Mouse (Mus musculus) CD4-positive, CD25-positive, alpha-beta regulatory T cell, adult 2 months (primary cell): ENCODE results near the gene Nrp1.

ENCODE experiments used
- DNase-seq: peaks from one replicate; pipeline ENCODE4 v3.0.0-alpha.2; 2012; ENCODE audit warnings: low read depth, low spot score

The Nrp1 gene

GRCm38 (mm10) chr8:128466681-128467430 is 108.5 kb downstream of the Nrp1 start:
- DNase-seq = no peak

GRCm38 (mm10) chr8:128470097-128470496 is 111.7 kb downstream of the Nrp1 start:
- DNase-seq = no peak

DNA sequence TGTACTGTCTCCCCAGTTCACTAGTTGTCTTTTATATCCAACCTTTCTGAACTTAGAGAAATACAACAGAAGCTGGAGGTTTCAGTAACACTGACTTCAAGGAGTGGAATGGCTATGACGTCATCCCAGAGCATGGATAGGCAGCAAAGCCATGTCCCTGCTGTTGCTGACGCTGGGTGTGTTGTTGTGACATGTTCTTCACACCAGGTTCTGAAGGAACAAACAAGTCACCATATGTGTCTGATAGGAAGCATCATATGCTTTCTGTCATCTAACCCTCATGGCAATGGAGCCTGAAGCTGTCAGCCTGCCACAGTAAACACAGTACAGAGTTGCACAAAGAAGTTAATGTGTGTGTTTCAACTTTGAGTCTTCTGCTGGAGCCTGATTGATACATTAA is 112.8 kb downstream of the Nrp1 start:
- DNase-seq = no peak

GRCm38 (mm10) chr8:128472871-128473270 is 114.5 kb downstream of the Nrp1 start:
- DNase-seq = no peak

DNA sequence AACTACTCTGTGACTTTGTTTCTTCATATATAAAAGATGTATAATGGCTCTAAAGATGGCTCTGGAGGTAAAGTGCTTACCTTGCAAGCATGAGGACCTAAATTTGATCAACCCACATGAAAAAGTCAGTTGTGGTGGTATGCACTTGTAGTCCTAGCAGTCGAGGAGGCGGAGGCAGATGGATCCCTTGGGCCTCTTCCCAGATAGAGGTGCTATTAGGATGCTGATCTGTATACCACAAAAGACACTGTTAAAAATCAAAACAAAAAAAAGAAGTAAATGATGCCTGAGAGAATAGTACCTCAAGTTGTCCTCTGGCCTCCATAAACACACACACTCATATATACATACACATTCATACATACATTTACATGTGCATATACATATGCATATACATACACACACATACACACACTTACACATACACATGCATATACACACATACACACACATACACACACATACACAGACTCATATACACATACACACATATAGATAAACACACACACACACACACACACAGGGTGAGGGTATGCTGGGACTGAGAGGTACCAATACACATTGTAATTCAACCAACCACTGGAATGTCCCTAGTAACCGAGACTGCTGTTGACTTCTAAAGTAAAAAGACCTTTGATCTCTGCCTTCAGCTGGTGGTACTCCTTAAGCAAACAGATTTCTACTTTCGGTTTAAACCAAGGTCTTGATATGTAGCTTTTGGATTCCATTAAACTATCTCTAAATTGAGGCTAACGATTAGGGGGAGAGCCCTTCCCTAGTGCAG is 115.2 kb downstream of the Nrp1 start:
- peak; percentile 74 for DNase-seq

DNA sequence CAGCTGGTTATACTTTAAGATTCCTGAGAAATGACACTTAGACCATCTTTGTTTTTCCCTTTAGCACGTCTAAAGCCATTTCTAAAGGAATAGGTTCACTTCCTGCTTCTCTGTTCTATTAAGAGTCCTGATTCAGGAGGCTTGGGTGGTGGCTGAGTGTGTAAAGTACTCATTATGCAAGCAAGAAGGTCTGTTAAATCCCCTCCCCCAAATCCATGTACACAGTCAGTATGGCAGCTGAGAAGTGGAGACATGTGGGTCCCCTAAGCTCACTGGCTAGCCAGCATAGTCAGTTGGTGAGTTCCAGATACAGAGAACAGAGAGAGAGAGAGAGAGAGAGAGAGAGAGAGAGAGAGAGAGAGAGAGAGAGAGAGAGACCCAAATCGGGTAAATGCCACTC is 116.2 kb downstream of the Nrp1 start:
- no peak for DNase-seq

DNA sequence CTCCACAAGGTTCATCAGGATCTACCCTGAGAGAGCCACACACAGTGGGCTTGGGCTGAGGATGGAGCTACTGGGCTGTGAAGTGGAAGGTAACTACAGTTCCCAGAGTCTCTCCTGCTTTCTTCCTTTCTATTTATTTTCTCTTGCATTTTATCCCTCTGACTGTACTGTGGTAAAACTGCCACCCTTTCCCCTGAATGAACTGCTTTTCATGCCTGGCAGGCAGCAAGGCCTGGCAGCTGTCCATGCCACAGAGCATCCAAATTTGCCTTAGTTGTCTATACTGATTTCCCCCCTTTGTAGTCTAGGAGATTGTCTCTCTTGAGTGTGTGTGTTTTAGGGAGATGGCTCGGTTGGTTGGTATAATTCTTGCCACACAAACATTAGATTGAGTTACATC is 117.8 kb downstream of the Nrp1 start:
- no peak for DNase-seq

GRCm38 (mm10) chr8:128478017-128478416 is 119.6 kb downstream of the Nrp1 start:
- no peak for DNase-seq

- DNase-seq = no peak
Measured at GRCm38 (mm10) chr8:128479309-128480013, 121.1 kb downstream of the Nrp1 start.

DNA sequence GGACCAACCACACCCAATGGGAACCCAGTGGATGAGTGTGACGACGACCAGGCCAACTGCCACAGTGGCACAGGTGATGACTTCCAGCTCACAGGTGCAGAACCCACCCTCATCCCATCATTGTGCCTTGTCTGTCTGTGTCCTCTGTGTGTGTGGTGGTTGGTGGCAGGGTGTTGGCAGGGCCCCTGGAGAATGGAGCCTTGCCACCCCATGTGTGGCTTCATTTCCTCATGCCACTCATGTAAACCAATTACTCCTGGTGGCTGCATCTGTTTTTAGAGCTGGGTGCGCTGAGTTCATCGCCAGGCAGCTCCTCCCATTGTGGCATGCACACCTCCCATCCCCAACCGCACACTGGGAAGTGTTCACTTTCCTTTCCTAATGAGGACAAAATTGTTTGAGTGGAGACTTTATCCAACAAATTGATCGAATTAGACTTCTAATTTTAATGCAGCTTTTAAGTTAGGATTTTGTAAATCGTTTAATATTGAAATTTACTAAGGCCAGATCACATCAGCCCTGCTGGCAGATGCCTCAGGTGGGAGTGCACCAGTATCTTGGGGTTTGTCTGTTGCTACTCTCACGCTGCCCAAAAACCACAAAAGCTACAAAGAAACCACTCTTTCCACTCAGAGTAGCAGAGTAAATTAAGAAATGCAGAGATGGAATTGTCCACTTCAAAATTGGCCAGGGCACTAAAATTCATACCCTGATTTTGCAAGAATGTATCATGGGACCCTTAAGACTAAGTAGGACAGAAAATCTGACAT is 122.7 kb downstream of the Nrp1 start:
- DNase-seq = no peak

- no peak for DNase-seq
Measured at GRCm38 (mm10) chr8:128483344-128483743, 124.9 kb downstream of the Nrp1 start.

DNA sequence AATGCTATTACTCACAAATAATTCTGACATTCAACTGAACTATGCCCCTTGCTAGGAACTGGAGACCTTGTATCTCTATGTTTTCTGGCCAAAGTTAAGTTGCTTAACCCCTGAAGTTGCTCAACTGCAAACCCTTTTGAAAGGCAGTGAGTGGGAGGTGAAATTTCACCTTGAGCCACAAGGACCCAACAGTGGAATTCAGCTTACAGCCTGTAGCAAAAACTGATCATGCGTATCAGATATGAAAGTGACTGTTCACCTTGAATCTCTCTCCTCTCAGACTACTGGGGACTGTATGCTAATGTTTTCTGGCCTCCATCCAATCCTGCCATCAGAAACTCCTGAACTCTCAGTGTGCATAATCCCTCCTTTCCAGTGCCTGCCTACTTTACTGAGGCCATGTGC is 126.3 kb downstream of the Nrp1 start:
- DNase-seq = peak; percentile 34

- DNase-seq = no peak
Measured at GRCm38 (mm10) chr8:128486043-128486442, 127.6 kb downstream of the Nrp1 start.

- DNase-seq = peak; percentile 47
Measured at GRCm38 (mm10) chr8:128487966-128488931, 129.8 kb downstream of the Nrp1 start.

- peak; percentile 64 for DNase-seq
Measured at GRCm38 (mm10) chr8:128489351-128489750, 130.9 kb downstream of the Nrp1 start.

GRCm38 (mm10) chr8:128491126-128492067 is 133.0 kb downstream of the Nrp1 start:
- DNase-seq = peak; percentile 87

DNA sequence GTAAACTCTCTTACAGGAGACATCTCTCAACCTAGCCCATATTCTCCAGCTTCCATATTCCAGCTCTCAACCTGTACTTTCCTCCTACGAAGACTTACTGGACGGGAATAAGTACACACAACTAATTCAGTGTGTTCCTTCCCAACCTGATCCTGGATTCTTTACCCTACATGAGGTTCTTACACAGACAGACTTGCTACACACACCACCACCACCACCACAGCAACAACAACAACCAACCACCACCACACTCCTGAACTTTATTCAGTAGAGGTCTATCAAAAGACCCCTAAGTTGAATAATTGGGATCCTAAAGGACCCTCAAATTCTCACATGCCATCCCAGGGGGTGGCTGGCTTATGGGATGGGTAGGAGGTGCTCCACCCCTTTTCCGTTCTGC is 135.4 kb downstream of the Nrp1 start:
- DNase-seq = no peak

GRCm38 (mm10) chr8:128498836-128499235 is 140.4 kb downstream of the Nrp1 start:
- no peak for DNase-seq

DNA sequence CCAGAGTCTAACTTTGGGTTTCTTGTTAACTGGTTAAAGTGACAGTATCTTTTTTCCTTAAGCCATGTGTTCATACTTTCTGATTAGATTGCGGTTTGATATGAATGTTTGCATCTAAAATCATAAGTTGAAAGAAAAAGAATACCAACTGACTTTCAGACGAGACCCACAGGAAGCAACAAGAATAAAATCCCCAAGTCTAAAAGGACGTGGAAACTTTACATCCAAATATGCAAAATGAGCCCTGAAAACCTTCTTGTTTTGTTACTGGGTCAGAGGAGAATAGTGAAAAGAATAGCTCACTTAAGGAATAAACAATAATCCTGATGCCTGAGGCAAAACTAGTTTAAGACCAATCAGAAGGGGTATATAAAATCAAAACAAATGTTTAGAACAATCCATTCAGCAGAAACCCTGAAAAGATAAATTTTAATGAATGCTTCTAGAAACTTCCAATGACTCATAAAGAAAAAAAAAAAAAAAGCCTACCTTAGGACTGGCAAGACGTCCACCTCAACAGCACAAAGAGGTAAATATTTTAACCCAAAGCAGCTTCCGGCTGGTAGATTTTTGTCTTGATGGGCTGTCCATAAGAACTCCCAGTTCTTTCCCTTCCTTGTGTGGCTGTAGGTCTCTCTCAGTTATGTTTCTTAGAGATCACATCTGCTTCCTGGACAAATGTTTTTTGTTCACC is 145.9 kb downstream of the Nrp1 start:
- DNase-seq = peak; percentile 47
